Mouse (Mus musculus): Measurements from ENCODE around the gene Rpl31.

Rpl31 gene

DNA sequence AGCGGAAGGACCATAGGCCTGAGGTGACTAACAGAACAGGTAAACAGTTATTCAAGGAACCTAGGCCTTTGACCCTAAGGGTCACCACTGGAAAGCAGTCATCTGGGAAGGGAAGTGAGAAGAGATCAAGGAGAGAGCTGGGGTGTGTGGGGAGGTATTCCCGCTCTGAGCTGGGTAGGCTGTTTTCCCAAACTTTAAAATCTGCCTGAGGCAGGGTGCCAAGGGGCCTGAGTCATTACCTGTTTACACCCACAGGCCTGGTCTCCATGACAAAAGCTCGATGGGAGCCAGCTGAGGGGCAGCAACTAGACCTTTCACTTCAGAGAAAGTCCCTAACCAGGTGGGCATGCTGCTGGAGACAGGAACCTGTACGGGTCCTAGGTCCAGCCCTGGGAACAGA lies 31.6 kb downstream of the Rpl31 start:
- peak; percentile 38 for DNase-seq (ENCODE audit: low spot score)

DNA sequence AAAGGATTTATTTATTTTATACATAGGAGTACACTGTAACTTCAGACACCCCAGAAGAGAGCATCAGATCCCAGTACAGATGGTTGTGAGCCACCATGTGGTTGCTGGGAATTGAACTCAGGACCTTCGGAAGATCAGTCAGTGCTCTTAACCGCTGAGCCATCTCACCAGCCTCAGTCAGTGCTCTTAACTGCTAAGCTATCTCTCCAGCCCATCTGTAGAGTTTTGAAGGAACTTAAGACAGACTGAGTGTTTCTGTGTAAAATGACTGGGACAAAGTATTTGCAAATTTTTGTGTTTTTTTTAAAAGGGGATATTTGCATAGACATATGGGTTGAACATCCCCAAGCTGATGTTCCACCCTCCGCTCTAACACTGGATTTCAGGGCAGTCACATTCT lies 32.5 kb downstream of the Rpl31 start:
- no peak for DNase-seq (ENCODE audit: low spot score)

DNA sequence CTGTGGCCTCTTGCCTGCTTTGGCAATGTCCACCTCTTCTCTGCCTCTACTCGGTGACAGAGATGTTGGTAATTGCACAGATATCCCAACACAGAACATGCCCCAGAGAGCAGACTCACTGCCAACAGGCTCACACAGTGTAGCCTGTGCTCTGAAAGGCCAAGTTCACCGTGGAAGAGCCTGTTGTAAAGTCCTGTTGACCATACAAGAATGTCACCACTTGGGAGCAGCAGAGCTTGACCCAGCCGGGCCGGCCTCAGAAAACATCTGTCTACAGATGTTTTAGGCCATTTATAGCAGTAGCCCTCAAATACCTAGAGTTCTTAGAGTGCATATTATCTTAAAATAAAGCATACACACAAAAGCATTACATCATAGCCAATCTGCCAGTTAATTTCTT lies 39.5 kb downstream of the Rpl31 start:
- no peak for DNase-seq (ENCODE audit: low spot score)

DNA sequence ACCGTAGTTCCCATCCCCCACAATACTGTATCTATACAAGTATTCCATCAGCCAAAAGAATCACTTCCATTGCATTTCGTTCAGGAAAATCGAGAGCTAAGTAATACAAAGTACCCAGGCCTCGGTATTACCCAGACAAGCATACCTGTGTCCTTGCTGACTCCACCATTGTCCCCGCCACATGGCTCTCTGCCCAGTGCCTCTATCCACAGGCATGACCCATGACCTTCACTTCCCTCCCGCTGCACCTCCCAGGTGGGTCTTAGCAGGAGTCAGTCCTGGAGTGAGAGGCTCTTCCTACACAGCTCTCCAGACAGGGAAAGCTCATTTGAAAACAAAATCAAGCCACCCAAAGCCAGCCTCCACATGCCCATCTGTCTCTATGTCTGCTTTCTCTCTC lies 40.5 kb downstream of the Rpl31 start:
- DNase-seq (ENCODE audit: low spot score) = no peak

- DNase-seq (ENCODE audit: low spot score) = no peak
Observed at GRCm38 (mm10) chr1:39408668-39409067, 41.0 kb downstream of the Rpl31 start.

- no peak for DNase-seq (ENCODE audit: low spot score)
Observed at GRCm38 (mm10) chr1:39410085-39410821, 42.6 kb downstream of the Rpl31 start.

- DNase-seq (ENCODE audit: low spot score) = peak; percentile 85
Observed at GRCm38 (mm10) chr1:39417817-39418216, 50.2 kb downstream of the Rpl31 start.

GRCm38 (mm10) chr1:39418852-39419251 lies 51.2 kb downstream of the Rpl31 start:
- DNase-seq (ENCODE audit: low spot score) = no peak

- no peak for DNase-seq (ENCODE audit: low spot score)
Observed at GRCm38 (mm10) chr1:39420987-39421386, 53.3 kb downstream of the Rpl31 start.
